Mouse (Mus musculus): ENCODE results near the gene Hoxb8.

- TF ChIP-seq TCF12 (IDR thresholded peaks at IDR 0.05; ENCODE audit: insufficient read depth, poor library complexity, severe bottlenecking): no peak
- no peak for TF ChIP-seq POLR2A (IDR thresholded peaks at IDR 0.05; ENCODE audit: insufficient read length, low read depth)
- TF ChIP-seq USF1 (IDR thresholded peaks at IDR 0.05; ENCODE audit: low read depth): no peak
- TF ChIP-seq CEBPB (IDR thresholded peaks at IDR 0.05; ENCODE audit: insufficient read depth, poor library complexity, severe bottlenecking): no peak
- TF ChIP-seq MYOG (IDR thresholded peaks at IDR 0.05; ENCODE audit: control insufficient read depth in 1 of 3, insufficient read depth in 1 of 3, insufficient read length in 2 of 3, low read depth in 2 of 3): no peak
- TF ChIP-seq MAX (IDR thresholded peaks at IDR 0.05; ENCODE audit: low read depth): no peak
- TF ChIP-seq SRF (IDR thresholded peaks at IDR 0.05; ENCODE audit: control insufficient read depth, insufficient read length, low read depth): no peak
- TF ChIP-seq POLR2AphosphoS2 (IDR thresholded peaks at IDR 0.05; ENCODE audit: insufficient read length, low read depth): no peak
- TF ChIP-seq E2F4 (IDR thresholded peaks at IDR 0.05; ENCODE audit: insufficient read depth): no peak
- TF ChIP-seq MYOD1 (IDR thresholded peaks at IDR 0.05; ENCODE audit: control insufficient read depth in 1 of 3, insufficient read length in 2 of 3, low read depth in 2 of 3): no peak
- no peak for TF ChIP-seq TCF3 (IDR thresholded peaks at IDR 0.05; ENCODE audit: insufficient read length, low read depth)
These were observed 10.1 kb upstream of the Hoxb8 start for GRCm38 (mm10) chr11:96271541-96272011.
